Mouse (Mus musculus) MEL (cell line): ENCODE measurements around the gene Fzd7. TPM values are rescaled to one million over a fixed set of nuclear protein-coding genes. Genes with fewer than 3 reads are reported as not detected.

Experiments
- DNase-seq: peaks from one replicate; pipeline ENCODE4 v3.0.0; 2011; ENCODE audit warnings: low read depth, low spot score
- H3K27ac ChIP-seq: 2 replicates; pipeline ENCODE4 v1.5.1; 2012; ENCODE audit warnings: low read depth, mild to moderate bottlenecking, control low read depth, low read length, moderate library complexity; ENCODE audit not compliant: control insufficient read depth
- H3K27me3 ChIP-seq, 2 experiments: fragments of 150-350 bp in 1 of 2; sonication (generic) in 1 of 2; 2 replicates each; pipeline ENCODE4 v1.6.1; 2012; ENCODE audit warnings: low read length in 2 of 2, mild to moderate bottlenecking in 2 of 2, improper control_type of control experiment in 1 of 2, moderate library complexity in 1 of 2; ENCODE audit not compliant: insufficient read depth in 2 of 2, control insufficient read depth in 1 of 2
- H3K36me3 ChIP-seq, 2 experiments: 2 replicates each; pipeline ENCODE4 v1.6.1; 2012 to 2014; ENCODE audit warnings: low read length in 2 of 2, improper control_type of control experiment in 1 of 2, inconsistent platforms in 1 of 2, mild to moderate bottlenecking in 1 of 2; ENCODE audit not compliant: insufficient read depth in 2 of 2, control insufficient read depth in 1 of 2
- H3K4me1 ChIP-seq, 2 experiments: fragments of 150-350 bp in 1 of 2; sonication (generic) in 1 of 2; 2 replicates each; pipeline ENCODE4 v1.6.1; 2012; ENCODE audit warnings: low read length in 2 of 2, improper control_type of control experiment in 1 of 2, mild to moderate bottlenecking in 1 of 2; ENCODE audit not compliant: insufficient read depth in 2 of 2, control insufficient read depth in 1 of 2
- H3K4me3 ChIP-seq, 2 experiments: fragments of 150-350 bp in 1 of 2; sonication (generic) in 1 of 2; 2 replicates each; pipeline ENCODE4 v1.5.1; 2012; ENCODE audit warnings: low read depth in 2 of 2, low read length in 2 of 2, mild to moderate bottlenecking in 2 of 2, moderate library complexity in 2 of 2, control low read depth in 1 of 2, improper control_type of control experiment in 1 of 2; ENCODE audit not compliant: control insufficient read depth in 1 of 2, insufficient read depth in 1 of 2
- H3K79me2 ChIP-seq: 2 replicates; pipeline ENCODE4 v1.6.1; 2012; ENCODE audit warnings: mild to moderate bottlenecking, low read length, moderate library complexity; ENCODE audit not compliant: control insufficient read depth, poor library complexity, insufficient read depth
- H3K9ac ChIP-seq: 2 replicates; pipeline ENCODE4 v1.6.1; 2012; ENCODE audit warnings: low read depth, mild to moderate bottlenecking, control low read depth, low read length, moderate library complexity; ENCODE audit not compliant: control insufficient read depth, poor library complexity, severe bottlenecking
- H3K9me3 ChIP-seq: fragments of 150-350 bp; sonication (generic); replicated peaks from 2 replicates; pipeline ENCODE4 v1.6.1; 2012; ENCODE audit warnings: mild to moderate bottlenecking, low read length, improper control_type of control experiment, moderate library complexity; ENCODE audit not compliant: insufficient read depth
- BHLHE40 ChIP-seq: IDR thresholded peaks from 2 replicates; pipeline ENCODE4 v1.6.1; 2012; ENCODE audit warnings: low read depth, mild to moderate bottlenecking, inconsistent platforms, low read length, improper control_type of control experiment, borderline replicate concordance
- CHD1 ChIP-seq: IDR thresholded peaks from 2 replicates; pipeline ENCODE4 v1.6.1; 2012; ENCODE audit warnings: low read depth, mild to moderate bottlenecking, inconsistent platforms, low read length, improper control_type of control experiment
- CHD2 ChIP-seq: IDR thresholded peaks from 2 replicates; pipeline ENCODE4 v1.6.1; 2011; ENCODE audit warnings: low read length, improper control_type of control experiment
- CTCF ChIP-seq, 3 experiments: IDR thresholded peaks in 2 of 3; conservative IDR thresholded peaks in 1 of 3; 2 replicates each; pipeline ENCODE4 v1.5.1; 2011 to 2012; ENCODE audit warnings: low read length in 3 of 3, low read depth in 2 of 3, mild to moderate bottlenecking in 2 of 3, improper control_type of control experiment in 1 of 3, inconsistent platforms in 1 of 3, mixed read lengths in 1 of 3, moderate library complexity in 1 of 3; ENCODE audit not compliant: control insufficient read depth in 1 of 3, insufficient read depth in 1 of 3, poor library complexity in 1 of 3, severe bottlenecking in 1 of 3
- E2F4 ChIP-seq: IDR thresholded peaks from 2 replicates; pipeline ENCODE4 v1.6.1; 2011; ENCODE audit warnings: low read depth, low read length, improper control_type of control experiment, borderline replicate concordance
- EP300 ChIP-seq, 2 experiments: IDR thresholded peaks; 2 replicates each; pipeline ENCODE4 v1.6.1; 2011; ENCODE audit warnings: improper control_type of control experiment in 2 of 2, low read length in 2 of 2, low read depth in 1 of 2, mild to moderate bottlenecking in 1 of 2
- ETS1 ChIP-seq: IDR thresholded peaks from 2 replicates; pipeline ENCODE4 v1.6.1; 2012; ENCODE audit warnings: low read depth, mild to moderate bottlenecking, inconsistent platforms, low read length, improper control_type of control experiment, moderate library complexity
- GABPA ChIP-seq: IDR thresholded peaks from 2 replicates; pipeline ENCODE4 v1.6.1; 2012; ENCODE audit warnings: low read depth, mild to moderate bottlenecking, inconsistent platforms, low read length, improper control_type of control experiment, moderate library complexity
- GATA1 ChIP-seq: IDR thresholded peaks from 2 replicates; pipeline ENCODE4 v1.6.1; 2011; ENCODE audit warnings: low read depth, low read length, improper control_type of control experiment
- HCFC1 ChIP-seq: IDR thresholded peaks from 2 replicates; pipeline ENCODE4 v1.6.1; 2012; ENCODE audit warnings: low read depth, mild to moderate bottlenecking, inconsistent platforms, low read length, improper control_type of control experiment, moderate library complexity
- JUND ChIP-seq: IDR thresholded peaks from 2 replicates; pipeline ENCODE4 v1.6.1; 2011; ENCODE audit warnings: low read depth, mild to moderate bottlenecking, improper control_type of control experiment, low read length
- KAT2A ChIP-seq: conservative IDR thresholded peaks from 2 replicates; pipeline ENCODE4 v1.6.1; 2012; ENCODE audit warnings: low read depth, low read length, improper control_type of control experiment, inconsistent platforms
- MAFK ChIP-seq: IDR thresholded peaks from 2 replicates; pipeline ENCODE4 v1.6.1; 2011; ENCODE audit warnings: low read depth, mild to moderate bottlenecking, low read length, improper control_type of control experiment, borderline replicate concordance
- MAX ChIP-seq: IDR thresholded peaks from 2 replicates; pipeline ENCODE4 v1.6.1; 2011; ENCODE audit warnings: low read length, improper control_type of control experiment
- MAZ ChIP-seq: IDR thresholded peaks from 2 replicates; pipeline ENCODE4 v1.6.1; 2012; ENCODE audit warnings: low read depth, mild to moderate bottlenecking, inconsistent platforms, low read length, improper control_type of control experiment
- MEF2A ChIP-seq: IDR thresholded peaks from 2 replicates; pipeline ENCODE4 v1.6.1; 2014; ENCODE audit warnings: low read depth, mild to moderate bottlenecking, inconsistent platforms, low read length, improper control_type of control experiment; ENCODE audit not compliant: poor library complexity, insufficient replicate concordance, severe bottlenecking; ENCODE audit errors: extremely low read depth
- MYB ChIP-seq: IDR thresholded peaks from 2 replicates; pipeline ENCODE4 v1.6.1; 2011; ENCODE audit warnings: mild to moderate bottlenecking, low read depth, low read length, improper control_type of control experiment
- MYC ChIP-seq: IDR thresholded peaks from 2 replicates; pipeline ENCODE4 v1.6.1; 2011; ENCODE audit warnings: low read depth, mild to moderate bottlenecking, low read length, improper control_type of control experiment, moderate library complexity
- NELFE ChIP-seq: IDR thresholded peaks from 2 replicates; pipeline ENCODE4 v1.6.1; 2011; ENCODE audit warnings: low read depth, low read length, improper control_type of control experiment
- NRF1 ChIP-seq: IDR thresholded peaks from 2 replicates; pipeline ENCODE4 v1.6.1; 2014; ENCODE audit warnings: low read depth, mild to moderate bottlenecking, inconsistent platforms, low read length, improper control_type of control experiment, moderate library complexity; ENCODE audit not compliant: poor library complexity, insufficient read depth, severe bottlenecking
- POLR2AphosphoS2 ChIP-seq: IDR thresholded peaks from 2 replicates; pipeline ENCODE4 v1.6.1; 2011; ENCODE audit warnings: low read length, improper control_type of control experiment
- POLR2AphosphoS5 ChIP-seq: IDR thresholded peaks from 2 replicates; pipeline ENCODE4 v1.6.1; 2012; ENCODE audit warnings: low read depth, borderline replicate concordance, mild to moderate bottlenecking, inconsistent platforms, low read length, moderate library complexity, mixed read lengths
- RAD21 ChIP-seq: IDR thresholded peaks from 2 replicates; pipeline ENCODE4 v1.6.1; 2011; ENCODE audit warnings: mild to moderate bottlenecking, low read depth, low read length, improper control_type of control experiment
- SIN3A ChIP-seq: IDR thresholded peaks from 2 replicates; pipeline ENCODE4 v1.6.1; 2012; ENCODE audit warnings: low read length, improper control_type of control experiment, inconsistent platforms
- SMC3 ChIP-seq: IDR thresholded peaks from 2 replicates; pipeline ENCODE4 v1.6.1; 2011; ENCODE audit warnings: low read depth, low read length, improper control_type of control experiment
- TAL1 ChIP-seq: IDR thresholded peaks from 2 replicates; pipeline ENCODE4 v1.6.1; 2012; ENCODE audit warnings: mild to moderate bottlenecking, inconsistent platforms, low read length, moderate library complexity, mixed read lengths
- TBP ChIP-seq: IDR thresholded peaks from 2 replicates; pipeline ENCODE4 v1.8.0; 2011; ENCODE audit warnings: low read depth, low read length, improper control_type of control experiment
- TCF12 ChIP-seq: IDR thresholded peaks from 2 replicates; pipeline ENCODE4 v1.6.1; 2014; ENCODE audit warnings: low read depth, mild to moderate bottlenecking, inconsistent platforms, low read length, improper control_type of control experiment, moderate library complexity
- UBTF ChIP-seq: IDR thresholded peaks from 2 replicates; pipeline ENCODE4 v1.6.1; 2012; ENCODE audit warnings: low read depth, mild to moderate bottlenecking, inconsistent platforms, low read length, improper control_type of control experiment, moderate library complexity, borderline replicate concordance; ENCODE audit not compliant: insufficient read depth
- USF1 ChIP-seq: IDR thresholded peaks from 2 replicates; pipeline ENCODE4 v1.6.1; 2014; ENCODE audit warnings: low read depth, mild to moderate bottlenecking, inconsistent platforms, low read length, improper control_type of control experiment, moderate library complexity
- USF2 ChIP-seq, 2 experiments: IDR thresholded peaks; 2 replicates each; pipeline ENCODE4 v1.6.1; 2011 to 2012; ENCODE audit warnings: improper control_type of control experiment in 2 of 2, low read length in 2 of 2, borderline replicate concordance in 1 of 2, inconsistent platforms in 1 of 2, low read depth in 1 of 2, mild to moderate bottlenecking in 1 of 2; ENCODE audit not compliant: insufficient read depth in 1 of 2
- ZC3H11A ChIP-seq: IDR thresholded peaks from 2 replicates; pipeline ENCODE4 v1.6.1; 2012; ENCODE audit warnings: low read depth, mild to moderate bottlenecking, inconsistent platforms, low read length, improper control_type of control experiment
- ZMIZ1 ChIP-seq: IDR thresholded peaks from 2 replicates; pipeline ENCODE4 v1.6.1; 2012; ENCODE audit warnings: low read depth, mild to moderate bottlenecking, inconsistent platforms, low read length, improper control_type of control experiment, moderate library complexity
- ZNF384 ChIP-seq: IDR thresholded peaks from 2 replicates; pipeline ENCODE4 v1.6.1; 2012; ENCODE audit warnings: low read depth, mild to moderate bottlenecking, inconsistent platforms, low read length, improper control_type of control experiment
- polyA plus RNA-seq, 2 experiments: library from polyadenylated mRNA; stranded (reverse) in 1 of 2; unstranded in 1 of 2; fragments of >175 nt in 1 of 2; fragments of >200 nt in 1 of 2; gene quantifications; 2 replicates each; pipeline versions ENCODE4 v1.2.1 to v1.2.4; 2012; ENCODE audit warnings: low replicate concordance in 2 of 2, low read depth in 1 of 2; ENCODE audit not compliant: insufficient read length in 2 of 2, insufficient read depth in 1 of 2, missing spikeins in 1 of 2
- total RNA-seq: library from RNA; depleted of rRNA; stranded (reverse); fragments of 300-350 nt; gene quantifications from 2 replicates; pipeline ENCODE4 v1.2.3, GENCODE M21; 2012

Fzd7 gene
- total and polyA plus RNA-seq, 3 experiments, result 18.5 to 24.7 TPM; not detected in 1

GRCm38 (mm10) chr1:59497741-59498613, 15.8 kb downstream of the Fzd7 start:
- no peaks in the 10 kb centered on the region for H3K27me3 ChIP-seq
- H3K4me1 ChIP-seq, result peaks cover 36 to 48% of the 10 kb centered on the region in 2 experiments
- no peaks in the 10 kb centered on the region for H3K9me3 ChIP-seq
- peak overlapping the region; percentile 62 for H3K9ac ChIP-seq
- H3K4me3 ChIP-seq, result peak overlapping the region; percentile 20 to 30
- H3K36me3 ChIP-seq, result peaks cover 0 to 46% of the 10 kb centered on the region in 2 experiments; a peak in 2 of 4 replicates
- DNase-seq, result peak; percentile 87
- no peaks in the 10 kb centered on the region; the same call in 1 of the 2 replicates for H3K79me2 ChIP-seq
- peak overlapping the region; percentile 99 for H3K27ac ChIP-seq
- TF ChIP-seq NRF1 (no peak), KAT2A (peak; percentile 45), HCFC1 (peak; percentile 69), BHLHE40 (peak; percentile 73; the same call in 1 of the 2 replicates), ETS1 (peak; percentile 99), ZNF384 (peak; percentile 99), MYC (no peak), GABPA (peak; percentile 23; the same call in 1 of the 2 replicates), TBP (peak; percentile 55), SMC3 (no peak), E2F4 (no peak), POLR2AphosphoS2 (0 out of 2 replicates have a peak, but pooled peaks have one; percentile 24), CHD1 (peak; percentile 87; the same call in 1 of the 2 replicates), USF1 (peak; percentile 85), MYB (peak; percentile 100), GATA1 (peak; percentile 98), USF2 (IDR thresholded peaks at IDR 0.05; ENCODE audit: borderline replicate concordance in 1 of 2, insufficient read depth in 1 of 2, low read depth in 1 of 2, low read length in 2 of 2) (peak in 1 of 2 experiments; percentile 50; a peak in 1 of 4 replicates), POLR2AphosphoS5 (no peak), JUND (0 out of 2 replicates have a peak, but pooled peaks have one; percentile 53), ZC3H11A (0 out of 2 replicates have a peak, but pooled peaks have one; percentile 8), NELFE (peak; percentile 61), CTCF (IDR thresholded peaks at IDR 0.05 in 2 of 3, conservative IDR thresholded peaks at IDR 0.05 in 1 of 3; ENCODE audit: control insufficient read depth in 1 of 3, insufficient read depth in 1 of 3, low read depth in 2 of 3, low read length in 3 of 3, poor library complexity in 1 of 3, severe bottlenecking in 1 of 3) (no peak), UBTF (no peak), MAX (peak; percentile 64; the same call in 1 of the 2 replicates), RAD21 (no peak), CHD2 (no peak), EP300 (IDR thresholded peaks at IDR 0.05; ENCODE audit: low read depth in 1 of 2, low read length in 2 of 2) (peak; percentile 99), TCF12 (peak; percentile 97), SIN3A (peak; percentile 97), MEF2A (no peak), TAL1 (peak; percentile 53), MAZ (peak; percentile 48), ZMIZ1 (peak; percentile 81), MAFK (peak; percentile 81)
